Mouse (Mus musculus): ENCODE data around the gene Mlst8. TPM values are rescaled to one million over a fixed set of nuclear protein-coding genes. Genes with fewer than 3 reads are reported as not detected.

The Mlst8 gene
- total and polyA plus RNA-seq, 2 experiments from 2014 or later, result 28.2 to 45.5 TPM

DNA sequence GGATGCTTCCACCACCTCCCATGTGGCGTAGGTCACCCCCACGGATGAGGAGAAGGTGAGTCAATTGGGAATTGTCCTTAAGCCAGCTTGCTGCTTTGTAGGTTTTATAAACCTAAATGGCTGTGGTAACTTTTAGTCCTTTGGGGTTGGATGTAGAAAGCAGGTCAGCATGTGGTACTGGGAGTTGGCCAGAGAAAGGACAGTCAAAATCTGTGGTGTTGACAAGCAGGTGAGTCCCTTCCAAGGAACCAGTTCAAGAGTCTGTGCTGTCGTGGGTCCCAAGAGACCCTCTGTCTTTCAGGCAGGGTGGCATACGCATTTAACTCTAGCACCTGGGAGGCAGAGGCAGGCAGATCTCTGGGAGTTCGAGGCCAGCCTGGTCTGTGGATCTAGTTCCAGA lies 54.4 kb downstream of the Mlst8 start:
- WGBS, result 93% methylated on average over 5 of the region's 5 CpGs
- H3K27me3 ChIP-seq (ENCODE audit: insufficient read depth, low read length), result no peaks in the 10 kb centered on the region

More for the DNA sequence above, 54.4 kb downstream of the Mlst8 start:
- no peak for TF ChIP-seq CTCF (IDR thresholded peaks at IDR 0.05; ENCODE audit: low read depth)
- H3K27ac ChIP-seq (ENCODE audit: low read depth, low read length), result no peak overlapping the region
- no peak overlapping the region for H3K9ac ChIP-seq
- H3K9me3 ChIP-seq (ENCODE audit: low read length), result no peaks in the 10 kb centered on the region
- ATAC-seq (no peak), DNase-seq (no peak)
- no peaks in the 10 kb centered on the region for H3K4me1 ChIP-seq (ENCODE audit: insufficient read depth)
- no peak overlapping the region for H3K4me3 ChIP-seq (ENCODE audit: low read depth, low read length)
- H3K4me2 ChIP-seq (ENCODE audit: low read depth), result no peak overlapping the region
- H3K36me3 ChIP-seq (ENCODE audit: insufficient read depth), result peaks cover 52% of the 10 kb centered on the region

Other genes starting within 250 kb of the Mlst8 start
- gene Ccnf, start 227.6 kb downstream of the Mlst8 start, total RNA-seq (2014; rRNA removed), result 6.2 and 7.4 TPM in 2 replicates
- gene Ccnf, start 227.6 kb downstream of the Mlst8 start, polyA plus RNA-seq (2015; fragmentation: Nextera tagmentation; extraction: Ambion mirVana), result 4.1 and 6.9 TPM in 2 replicates
- gene Abca17, start 128.0 kb downstream of the Mlst8 start, total RNA-seq (2014; rRNA removed), result 0.38 and 0.62 TPM in 2 replicates
- 0.70 and 0.86 TPM in 2 replicates for gene Abca17, start 128.0 kb downstream of the Mlst8 start, polyA plus RNA-seq (2015; fragmentation: Nextera tagmentation; extraction: Ambion mirVana)
- gene Abca3, start 127.1 kb downstream of the Mlst8 start, total RNA-seq (2014; rRNA removed), result 53.0 and 71.2 TPM in 2 replicates
- 15.5 and 22.9 TPM in 2 replicates for gene Abca3, start 127.1 kb downstream of the Mlst8 start, polyA plus RNA-seq (2015; fragmentation: Nextera tagmentation; extraction: Ambion mirVana)
- 289 and 291 TPM in 2 replicates for gene Rnps1, start 64.5 kb downstream of the Mlst8 start, total RNA-seq (2014; rRNA removed)
- 361 and 363 TPM in 2 replicates for gene Rnps1, start 64.5 kb downstream of the Mlst8 start, polyA plus RNA-seq (2015; fragmentation: Nextera tagmentation; extraction: Ambion mirVana)
- 20.2 and 22.0 TPM in 2 replicates for gene Eci1, start 52.4 kb downstream of the Mlst8 start, total RNA-seq (2014; rRNA removed)
- 23.3 and 30.0 TPM in 2 replicates for gene Eci1, start 52.4 kb downstream of the Mlst8 start, polyA plus RNA-seq (2015; fragmentation: Nextera tagmentation; extraction: Ambion mirVana)
- 4.7 and 6.2 TPM in 2 replicates for gene Dnase1l2, start 36.0 kb downstream of the Mlst8 start, total RNA-seq (2014; rRNA removed)
- 0.82 and 0.92 TPM in 2 replicates for gene Dnase1l2, start 36.0 kb downstream of the Mlst8 start, polyA plus RNA-seq (2015; fragmentation: Nextera tagmentation; extraction: Ambion mirVana)
- 34.2 and 37.5 TPM in 2 replicates for gene E4f1, start 8.8 kb downstream of the Mlst8 start, total RNA-seq (2014; rRNA removed)
- 9.2 and 25.6 TPM in 2 replicates for gene E4f1, start 8.8 kb downstream of the Mlst8 start, polyA plus RNA-seq (2015; fragmentation: Nextera tagmentation; extraction: Ambion mirVana)
- 37.8 and 39.5 TPM in 2 replicates for gene Pgp, start 8.7 kb downstream of the Mlst8 start, total RNA-seq (2014; rRNA removed)
- gene Pgp, start 8.7 kb downstream of the Mlst8 start, polyA plus RNA-seq (2015; fragmentation: Nextera tagmentation; extraction: Ambion mirVana), result 68.1 and 72.5 TPM in 2 replicates
- 1.2 and 2.0 TPM in 2 replicates for gene Bricd5, start 5.2 kb downstream of the Mlst8 start, total RNA-seq (2014; rRNA removed)
- 1.6 and 4.3 TPM in 2 replicates for gene Bricd5, start 5.2 kb downstream of the Mlst8 start, polyA plus RNA-seq (2015; fragmentation: Nextera tagmentation; extraction: Ambion mirVana)
- gene Caskin1, start 9.5 kb upstream of the Mlst8 start, total RNA-seq (2014; rRNA removed), result 90.0 and 113 TPM in 2 replicates
- 14.9 and 25.3 TPM in 2 replicates for gene Caskin1, start 9.5 kb upstream of the Mlst8 start, polyA plus RNA-seq (2015; fragmentation: Nextera tagmentation; extraction: Ambion mirVana)
- 145 and 168 TPM in 2 replicates for gene Traf7, start 48.9 kb upstream of the Mlst8 start, total RNA-seq (2014; rRNA removed)
- gene Traf7, start 48.9 kb upstream of the Mlst8 start, polyA plus RNA-seq (2015; fragmentation: Nextera tagmentation; extraction: Ambion mirVana), result 81.4 and 82.0 TPM in 2 replicates
- gene Rab26, start 55.1 kb upstream of the Mlst8 start, total RNA-seq (2014; rRNA removed), result 5.0 and 7.1 TPM in 2 replicates
- 10.1 and 12.4 TPM in 2 replicates for gene Rab26, start 55.1 kb upstream of the Mlst8 start, polyA plus RNA-seq (2015; fragmentation: Nextera tagmentation; extraction: Ambion mirVana)
- gene Pkd1, start 70.8 kb upstream of the Mlst8 start, total RNA-seq (2014; rRNA removed), result 48.9 and 58.8 TPM in 2 replicates
- gene Pkd1, start 70.8 kb upstream of the Mlst8 start, polyA plus RNA-seq (2015; fragmentation: Nextera tagmentation; extraction: Ambion mirVana), result 4.9 and 8.9 TPM in 2 replicates
- 81.2 and 92.6 TPM in 2 replicates for gene Tsc2, start 153.6 kb upstream of the Mlst8 start, total RNA-seq (2014; rRNA removed)
- gene Tsc2, start 153.6 kb upstream of the Mlst8 start, polyA plus RNA-seq (2015; fragmentation: Nextera tagmentation; extraction: Ambion mirVana), result 44.2 and 56.2 TPM in 2 replicates
- gene Nthl1, start 153.6 kb upstream of the Mlst8 start, total RNA-seq (2014; rRNA removed), result 10.1 and 10.2 TPM in 2 replicates
- 8.6 and 9.8 TPM in 2 replicates for gene Nthl1, start 153.6 kb upstream of the Mlst8 start, polyA plus RNA-seq (2015; fragmentation: Nextera tagmentation; extraction: Ambion mirVana)
- gene Slc9a3r2, start 171.2 kb upstream of the Mlst8 start, total RNA-seq (2014; rRNA removed), result 43.5 and 54.5 TPM in 2 replicates
- gene Slc9a3r2, start 171.2 kb upstream of the Mlst8 start, polyA plus RNA-seq (2015; fragmentation: Nextera tagmentation; extraction: Ambion mirVana), result 42.0 and 48.3 TPM in 2 replicates
- gene Npw, start 179.4 kb upstream of the Mlst8 start, total RNA-seq (2014; rRNA removed), result not detected in 2 replicates
- 0.64 and 0.96 TPM in 2 replicates for gene Npw, start 179.4 kb upstream of the Mlst8 start, polyA plus RNA-seq (2015; fragmentation: Nextera tagmentation; extraction: Ambion mirVana)
- 31.2 and 41.5 TPM in 2 replicates for gene Zfp598, start 190.6 kb upstream of the Mlst8 start, total RNA-seq (2014; rRNA removed)
- gene Zfp598, start 190.6 kb upstream of the Mlst8 start, polyA plus RNA-seq (2015; fragmentation: Nextera tagmentation; extraction: Ambion mirVana), result 14.6 and 15.0 TPM in 2 replicates
- 218 and 221 TPM in 2 replicates for gene Syngr3, start 210.9 kb upstream of the Mlst8 start, total RNA-seq (2014; rRNA removed)
- gene Syngr3, start 210.9 kb upstream of the Mlst8 start, polyA plus RNA-seq (2015; fragmentation: Nextera tagmentation; extraction: Ambion mirVana), result 255 and 290 TPM in 2 replicates
- 34.5 and 34.7 TPM in 2 replicates for gene Gfer, start 217.1 kb upstream of the Mlst8 start, total RNA-seq (2014; rRNA removed)
- gene Gfer, start 217.1 kb upstream of the Mlst8 start, polyA plus RNA-seq (2015; fragmentation: Nextera tagmentation; extraction: Ambion mirVana), result 35.4 and 38.0 TPM in 2 replicates
- gene Noxo1, start 217.2 kb upstream of the Mlst8 start, total RNA-seq (2014; rRNA removed), result 3.8 and 4.5 TPM in 2 replicates
- 1.4 and 2.5 TPM in 2 replicates for gene Noxo1, start 217.2 kb upstream of the Mlst8 start, polyA plus RNA-seq (2015; fragmentation: Nextera tagmentation; extraction: Ambion mirVana)
- gene Tbl3, start 228.6 kb upstream of the Mlst8 start, total RNA-seq (2014; rRNA removed), result 39.0 and 59.2 TPM in 2 replicates
- gene Tbl3, start 228.6 kb upstream of the Mlst8 start, polyA plus RNA-seq (2015; fragmentation: Nextera tagmentation; extraction: Ambion mirVana), result 45.7 and 48.0 TPM in 2 replicates
- 0.69 TPM in 1 of 2 replicates, not detected in the other for gene Rnf151, start 239.0 kb upstream of the Mlst8 start, total RNA-seq (2014; rRNA removed)
- not detected in 2 replicates for gene Rnf151, start 239.0 kb upstream of the Mlst8 start, polyA plus RNA-seq (2015; fragmentation: Nextera tagmentation; extraction: Ambion mirVana)
- gene Rps2, start 239.0 kb upstream of the Mlst8 start, total RNA-seq (2014; rRNA removed), result 2,317 and 3,198 TPM in 2 replicates
- 884 and 936 TPM in 2 replicates for gene Rps2, start 239.0 kb upstream of the Mlst8 start, polyA plus RNA-seq (2015; fragmentation: Nextera tagmentation; extraction: Ambion mirVana)
- gene Ndufb10, start 245.4 kb upstream of the Mlst8 start, total RNA-seq (2014; rRNA removed), result 151 and 199 TPM in 2 replicates
- gene Ndufb10, start 245.4 kb upstream of the Mlst8 start, polyA plus RNA-seq (2015; fragmentation: Nextera tagmentation; extraction: Ambion mirVana), result 312 and 351 TPM in 2 replicates
- not detected in 2 replicates for gene Rpl3l, start 248.7 kb upstream of the Mlst8 start, total RNA-seq (2014; rRNA removed)
- gene Rpl3l, start 248.7 kb upstream of the Mlst8 start, polyA plus RNA-seq (2015; fragmentation: Nextera tagmentation; extraction: Ambion mirVana), result 0.34 TPM in 1 of 2 replicates, not detected in the other

Measured in forebrain, postnatal 0 days (tissue).